Mouse (Mus musculus) kidney, adult 2 months (tissue): ENCODE results near the gene Rarb.

Experiments
- CTCF ChIP-seq: fragments of 200-500 bp; conservative IDR thresholded peaks from 2 replicates; pipeline ENCODE4 v1.5.1; 2011; ENCODE audit warnings: low read depth, mild to moderate bottlenecking, control low read depth, low read length, moderate library complexity, mixed read lengths; ENCODE audit not compliant: insufficient read depth, insufficient read length
- POLR2A ChIP-seq: fragments of 200-500 bp; IDR thresholded peaks from one replicate; pipeline ENCODE4 v1.6.1; 2011; ENCODE audit warnings: low read depth, low read length, control low read depth

GRCm38 (mm10) chr14:16765891-16766290 lies 53.1 kb downstream of the Rarb start:
- TF ChIP-seq CTCF (no peak), POLR2A (no peak)
